Mouse (Mus musculus) myocyte (in vitro differentiated cells): ENCODE measurements around the gene Cebpe.

ENCODE experiments used
- MAX ChIP-seq: IDR thresholded peaks from one replicate; pipeline ENCODE4 v1.6.1; 2011; ENCODE audit warnings: low read depth, mild to moderate bottlenecking, control low read depth
- MYOG ChIP-seq, 3 experiments: IDR thresholded peaks; one replicate each; pipeline ENCODE4 v1.6.1; 2011; ENCODE audit warnings: control low read depth in 2 of 3, low read depth in 2 of 3, mild to moderate bottlenecking in 2 of 3; ENCODE audit not compliant: insufficient read length in 2 of 3, control insufficient read depth in 1 of 3, insufficient read depth in 1 of 3
- POLR2A ChIP-seq: IDR thresholded peaks from one replicate; pipeline ENCODE4 v1.6.1; 2011; ENCODE audit warnings: low read depth, mild to moderate bottlenecking, control low read depth, moderate library complexity; ENCODE audit not compliant: insufficient read length
- POLR2AphosphoS2 ChIP-seq: IDR thresholded peaks from one replicate; pipeline ENCODE4 v1.6.1; 2011; ENCODE audit warnings: low read depth, control low read depth; ENCODE audit not compliant: insufficient read length
- TCF12 ChIP-seq: IDR thresholded peaks from one replicate; pipeline ENCODE4 v1.6.1; 2011; ENCODE audit warnings: mild to moderate bottlenecking, control low read depth; ENCODE audit not compliant: poor library complexity, insufficient read depth, severe bottlenecking
- TCF3 ChIP-seq: IDR thresholded peaks from one replicate; pipeline ENCODE4 v1.6.1; 2011; ENCODE audit warnings: low read depth, control low read depth; ENCODE audit not compliant: insufficient read length
- USF1 ChIP-seq: IDR thresholded peaks from one replicate; pipeline ENCODE4 v1.6.1; 2011; ENCODE audit warnings: low read depth, mild to moderate bottlenecking, control low read depth, moderate library complexity

GRCm38 (mm10) chr14:54746038-54746437, 34.1 kb upstream of the Cebpe start:
- no peak for TF ChIP-seq POLR2A
- no peak for TF ChIP-seq TCF3
- no peak for TF ChIP-seq TCF12
- no peak for TF ChIP-seq POLR2AphosphoS2
- no peak for TF ChIP-seq USF1
- TF ChIP-seq MAX = no peak
- TF ChIP-seq MYOG (IDR thresholded peaks at IDR 0.05; ENCODE audit: control insufficient read depth in 1 of 3, insufficient read depth in 1 of 3, insufficient read length in 2 of 3, low read depth in 2 of 3) = no peak
